In genomic region chr16:32507407-32507806, GRCm38 (mm10) we compare ENCODE assay signal across 10 mouse cellular contexts. TPM values are rescaled to one million over a fixed set of nuclear protein-coding genes. Genes with fewer than 3 reads are reported as not detected.
DNase-seq lines count a peak whose midpoint lies in the region; ATAC-seq and TF ChIP-seq lines count a peak whose summit lies in the region.
"Had no signal": no experiment of that assay in that cellular context is flagged by ENCODE, and none has a peak within 500 bp of the region (broad histone marks: within the 10 kb centered on the region; RNA-seq: fewer than 3 reads in every experiment).

No protein-coding gene starts in this region.

- no peaks in the 10 kb centered on the region for H3K9me3 ChIP-seq in kidney, embryonic 15.5 days (replicated peaks)
- H3K9me3 ChIP-seq in MEL (replicated peaks; ENCODE audit: insufficient read depth, low read length), result no peaks in the 10 kb centered on the region
- H3K9me3 ChIP-seq: limb, embryonic 13.5 days had no signal

- no peaks in the 10 kb centered on the region; the same call in 1 of the 2 replicates for H3K79me2 ChIP-seq in MEL (ENCODE audit: control insufficient read depth, insufficient read depth, low read length, poor library complexity)
- H3K79me2 ChIP-seq in liver, adult 2 months (ENCODE audit: control insufficient read depth, insufficient read depth, low read length), result no peaks in the 10 kb centered on the region

- DNase-seq in kidney, adult 9 months, result peak; percentile 54
- DNase-seq in MEL (ENCODE audit: low read depth, low spot score), result peak; percentile 84
- peak; percentile 80 to 86 for DNase-seq in cerebellum, postnatal 14 days
- peak; percentile 26 for DNase-seq in heart, adult 8-10 months (ENCODE audit: low spot score)
- DNase-seq in liver, adult 2 months (ENCODE audit: extremely low read depth, low read depth, low spot score), result peak; percentile 8
- DNase-seq in thymus, postnatal 4 days, result peak; percentile 90

- TF ChIP-seq POLR2A in MEL (IDR thresholded peaks at IDR 0.05; ENCODE audit: control insufficient read depth in 1 of 2, insufficient read depth in 1 of 2, low read depth in 1 of 2, low read length in 2 of 2, poor library complexity in 1 of 2), result no peak
- no peak for TF ChIP-seq POLR2A in liver, adult 2 months (IDR thresholded peaks at IDR 0.05; ENCODE audit: extremely low read depth, insufficient read depth, low read length)
- TF ChIP-seq POLR2A in olfactory bulb, adult 2 months (IDR thresholded peaks at IDR 0.05; ENCODE audit: insufficient read depth, low read depth, low read length), result no peak

- TF ChIP-seq RAD21 in MEL (IDR thresholded peaks at IDR 0.05; ENCODE audit: low read depth, low read length), result peak; percentile 99

- no peak overlapping the region for H3K27ac ChIP-seq in kidney, embryonic 15.5 days
- peak overlapping the region; percentile 93; the same call in 1 of the 2 replicates for H3K27ac ChIP-seq in MEL (ENCODE audit: control insufficient read depth, low read depth, low read length)
- H3K27ac ChIP-seq in liver, adult 2 months (replicated peaks; ENCODE audit: insufficient read depth, low read depth, low read length), result no peak overlapping the region
- H3K27ac ChIP-seq in olfactory bulb, adult 2 months (ENCODE audit: insufficient read depth, low read depth, low read length), result no peak overlapping the region
- H3K27ac ChIP-seq: limb, embryonic 13.5 days had no signal

- H3K4me3 ChIP-seq in kidney, embryonic 15.5 days (replicated peaks), result no peak overlapping the region
- peak overlapping the region; percentile 3 to 35; a peak in 2 of 4 replicates for H3K4me3 ChIP-seq in MEL (ENCODE audit: control insufficient read depth in 1 of 2, insufficient read depth in 1 of 2, low read depth in 2 of 2, low read length in 2 of 2)
- H3K4me3 ChIP-seq in liver, adult 2 months (ENCODE audit: insufficient read depth, low read depth, low read length), result no peak overlapping the region
- no peak overlapping the region for H3K4me3 ChIP-seq in olfactory bulb, adult 2 months (ENCODE audit: insufficient read depth, low read depth, low read length)
- H3K4me3 ChIP-seq: limb, embryonic 13.5 days had no signal

- peak in 1 of 2 experiments; percentile 15; a peak in 2 of 4 replicates for TF ChIP-seq EP300 in MEL (IDR thresholded peaks at IDR 0.05; ENCODE audit: low read depth in 1 of 2, low read length in 2 of 2)

- H3K9ac ChIP-seq in kidney, embryonic 15.5 days, result no peak overlapping the region
- H3K9ac ChIP-seq in MEL (ENCODE audit: control insufficient read depth, low read depth, low read length, poor library complexity, severe bottlenecking), result peak overlapping the region; percentile 67
- H3K9ac ChIP-seq in liver, adult 2 months (ENCODE audit: low read depth, low read length), result no peak overlapping the region
- H3K9ac ChIP-seq: limb, embryonic 13.5 days had no signal

- WGBS in kidney, embryonic 15.5 days, result 24% methylated on average over 9 of the region's 9 CpGs
- 19% methylated on average over 9 of the region's 9 CpGs for WGBS in liver, adult 2 months
- 20% methylated on average over 9 of the region's 9 CpGs for WGBS in olfactory bulb, adult 2 months

- peak; percentile 96 to 99 (median 98) for TF ChIP-seq CTCF in MEL (IDR thresholded peaks at IDR 0.05 in 2 of 3, conservative IDR thresholded peaks at IDR 0.05 in 1 of 3; ENCODE audit: control insufficient read depth in 1 of 3, insufficient read depth in 1 of 3, low read depth in 2 of 3, low read length in 3 of 3, poor library complexity in 1 of 3, severe bottlenecking in 1 of 3)
- TF ChIP-seq CTCF in liver, adult 2 months (IDR thresholded peaks at IDR 0.05; ENCODE audit: low read depth, low read length), result peak; percentile 99
- TF ChIP-seq CTCF in olfactory bulb, adult 2 months (IDR thresholded peaks at IDR 0.05; ENCODE audit: insufficient read depth, low read depth, low read length), result peak; percentile 88

- H3K4me2 ChIP-seq in kidney, embryonic 15.5 days, result no peak overlapping the region
- H3K4me2 ChIP-seq: limb, embryonic 13.5 days had no signal

- no peak for ATAC-seq in kidney, embryonic 15.5 days (replicated peaks; ENCODE audit: low FRiP score)

- no peaks in the 10 kb centered on the region for H3K36me3 ChIP-seq in kidney, embryonic 15.5 days
- H3K36me3 ChIP-seq in MEL (ENCODE audit: control insufficient read depth in 1 of 2, insufficient read depth in 2 of 2, low read length in 2 of 2), result peaks cover 0 to 37% of the 10 kb centered on the region in 2 experiments; a peak in 2 of 4 replicates
- H3K36me3 ChIP-seq in liver, adult 2 months (ENCODE audit: control insufficient read depth, insufficient read depth, low read length), result no peaks in the 10 kb centered on the region
- H3K36me3 ChIP-seq: limb, embryonic 13.5 days had no signal

- 0 out of 2 replicates have a peak, but pooled peaks cover 2% of the 10 kb centered on the region for H3K4me1 ChIP-seq in kidney, embryonic 15.5 days
- H3K4me1 ChIP-seq in MEL (ENCODE audit: control insufficient read depth in 1 of 2, insufficient read depth in 2 of 2, low read length in 2 of 2), result peaks cover 19 to 31% of the 10 kb centered on the region in 2 experiments
- H3K4me1 ChIP-seq in liver, adult 2 months (ENCODE audit: control insufficient read depth, insufficient read depth, low read length), result peaks cover 2% of the 10 kb centered on the region; the same call in 1 of the 2 replicates
- H3K4me1 ChIP-seq in olfactory bulb, adult 2 months (ENCODE audit: control insufficient read depth, insufficient read depth, low read length), result peaks cover 30% of the 10 kb centered on the region

- no peaks in the 10 kb centered on the region for H3K27me3 ChIP-seq in kidney, embryonic 15.5 days
- H3K27me3 ChIP-seq in MEL (ENCODE audit: control insufficient read depth in 1 of 2, insufficient read depth in 2 of 2, low read length in 2 of 2), result no peaks in the 10 kb centered on the region
- no peaks in the 10 kb centered on the region for H3K27me3 ChIP-seq in liver, adult 2 months (ENCODE audit: control insufficient read depth, insufficient read depth, low read length)
- H3K27me3 ChIP-seq: limb, embryonic 13.5 days had no signal

TF ChIP-seq in MEL, 35 proteins besides CTCF, POLR2A, EP300 and RAD21 (continues in another document):
- TF ChIP-seq MAFK (IDR thresholded peaks at IDR 0.05; ENCODE audit: borderline replicate concordance, low read depth, low read length) (no peak; the same call in 1 of the 2 replicates), GATA1 (IDR thresholded peaks at IDR 0.05; ENCODE audit: low read depth, low read length) (peak; percentile 59), USF1 (IDR thresholded peaks at IDR 0.05; ENCODE audit: low read depth, low read length) (peak; percentile 41; the same call in 1 of the 2 replicates), GABPA (IDR thresholded peaks at IDR 0.05; ENCODE audit: low read depth, low read length) (no peak), MAX (IDR thresholded peaks at IDR 0.05; ENCODE audit: low read length) (no peak), ZNF384 (IDR thresholded peaks at IDR 0.05; ENCODE audit: low read depth, low read length) (no peak; the same call in 1 of the 2 replicates), ZMIZ1 (IDR thresholded peaks at IDR 0.05; ENCODE audit: low read depth, low read length) (no peak), MXI1 (IDR thresholded peaks at IDR 0.05; ENCODE audit: low read depth, low read length) (peak; percentile 13; the same call in 1 of the 2 replicates), TCF12 (IDR thresholded peaks at IDR 0.05; ENCODE audit: low read depth, low read length) (0 out of 2 replicates have a peak, but pooled peaks have one; percentile 20), TAL1 (IDR thresholded peaks at IDR 0.05; ENCODE audit: low read length) (peak; percentile 23; the same call in 1 of the 2 replicates), MEF2A (IDR thresholded peaks at IDR 0.05; ENCODE audit: extremely low read depth, insufficient replicate concordance, low read depth, low read length, poor library complexity, severe bottlenecking) (no peak), HCFC1 (IDR thresholded peaks at IDR 0.05; ENCODE audit: low read depth, low read length) (no peak), USF2 (IDR thresholded peaks at IDR 0.05; ENCODE audit: borderline replicate concordance in 1 of 2, insufficient read depth in 1 of 2, low read depth in 1 of 2, low read length in 2 of 2) (no peak), TBP (IDR thresholded peaks at IDR 0.05; ENCODE audit: low read depth, low read length) (no peak), ELF1 (IDR thresholded peaks at IDR 0.05; ENCODE audit: low read depth, low read length) (0 out of 2 replicates have a peak, but pooled peaks have one; percentile 38), CHD1 (IDR thresholded peaks at IDR 0.05; ENCODE audit: low read depth, low read length) (no peak), MAZ (IDR thresholded peaks at IDR 0.05; ENCODE audit: low read depth, low read length) (no peak), MYB (IDR thresholded peaks at IDR 0.05; ENCODE audit: low read depth, low read length) (no peak), JUND (IDR thresholded peaks at IDR 0.05; ENCODE audit: low read depth, low read length) (no peak), ZC3H11A (IDR thresholded peaks at IDR 0.05; ENCODE audit: low read depth, low read length) (peak; percentile 96), BHLHE40 (IDR thresholded peaks at IDR 0.05; ENCODE audit: borderline replicate concordance, low read depth, low read length) (peak; percentile 34; the same call in 1 of the 2 replicates), ETS1 (IDR thresholded peaks at IDR 0.05; ENCODE audit: low read depth, low read length) (no peak)

RNA-seq across cellular contexts. Expression of gene Zdhhc19, which starts 11.3 kb away (rescaled TPM):
- polyA plus RNA-seq in kidney, embryonic 15.5 days (2015; fragmentation: Nextera tagmentation; extraction: Ambion mirVana), result not detected in 2 replicates
- total RNA-seq in MEL (2012; rRNA removed), result 0.58 TPM in 1 of 2 replicates, not detected in the other
- 1 to 10 TPM in 1 of 2 experiments, not detected in 1; 1.4 TPM for polyA plus RNA-seq in MEL (2012; ENCODE audit: insufficient read depth in 1 of 2, insufficient read length in 2 of 2, low read depth in 1 of 2, low replicate concordance in 2 of 2, missing spikeins in 1 of 2)
- total RNA-seq in heart, adult 8-10 months (2022), result not detected
- total RNA-seq in liver, adult 2 months (2014; rRNA removed), result not detected in 2 replicates
- not detected in 2 replicates for polyA plus RNA-seq in liver, adult 2 months (2012; rRNA removed)
- not detected in 2 replicates for polyA plus RNA-seq in olfactory bulb, adult 2 months (2012; ENCODE audit: insufficient read depth, insufficient read length, low replicate concordance, missing spikeins)
- polyA plus RNA-seq: embryonic facial prominence, embryonic 14.5 days; limb, embryonic 13.5 days had no signal

RNA-seq across cellular contexts. Expression of gene Slc51a, which starts 19.7 kb away (rescaled TPM):
- polyA plus RNA-seq in kidney, embryonic 15.5 days (2015; fragmentation: Nextera tagmentation; extraction: Ambion mirVana), result 2.1 and 2.2 TPM in 2 replicates
- 3.3 and 4.6 TPM in 2 replicates for total RNA-seq in MEL (2012; rRNA removed)
- 10 to 100 TPM in 1 of 2 experiments, not detected in 1; 14.5 TPM for polyA plus RNA-seq in MEL (2012; ENCODE audit: insufficient read depth in 1 of 2, insufficient read length in 2 of 2, low read depth in 1 of 2, low replicate concordance in 2 of 2, missing spikeins in 1 of 2)
- under 1 TPM; 0.19 to 0.40 (median 0.25) TPM for total RNA-seq in heart, adult 8-10 months (2022)
- not detected in 2 replicates for total RNA-seq in liver, adult 2 months (2014; rRNA removed)
- polyA plus RNA-seq in liver, adult 2 months (2012; rRNA removed), result 0.06 TPM in 1 of 2 replicates, not detected in the other
- not detected in 2 replicates for polyA plus RNA-seq in olfactory bulb, adult 2 months (2012; ENCODE audit: insufficient read depth, insufficient read length, low replicate concordance, missing spikeins)

Comparison
In these comparisons a context has a peak if more than half of its experiments do, and no peak if none do; other contexts are left out.
1. DNase-seq: peak in every context shown above with its lines; median percentile 90 in thymus, postnatal 4 days; 84 in MEL; 83 in cerebellum, postnatal 14 days; 54 in kidney, adult 9 months; 26 in heart, adult 8-10 months; 8 in liver, adult 2 months.
2. H3K4me3 ChIP-seq: peak in MEL (2 of 2); none in kidney, embryonic 15.5 days (single experiment), liver, adult 2 months (single experiment) and olfactory bulb, adult 2 months (single experiment).
3. Peak in every context shown above with its lines, with median percentiles within 50 percentile points of each other: CTCF ChIP-seq.